Mouse (Mus musculus) heart, embryonic 16.5 days (tissue): ENCODE data around the gene Ufc1. TPM values are rescaled to one million over a fixed set of nuclear protein-coding genes. Genes with fewer than 3 reads are reported as not detected.
"Not testable (repeated sequence)": the region's sequence is repeated elsewhere in the genome, so short reads cannot be mapped to it uniquely, and the experiment has no call there.

ENCODE experiments used
- ATAC-seq: fragments of 200-750 bp; cut with Nextera tagmentation; replicated peaks from 2 replicates; pipeline ENCODE4 v1.8.0; 2017; ENCODE audit warnings: moderate number of reproducible peaks; ENCODE audit not compliant: insufficient read depth, low FRiP score; ENCODE audit errors: extremely low read depth
- H3K27ac ChIP-seq: fragments of 300-500 bp; sonication (generic); 2 replicates; pipeline ENCODE4 v1.5.1; 2014; ENCODE audit warnings: mild to moderate bottlenecking, low read length, control low read depth, moderate library complexity
- H3K27me3 ChIP-seq: fragments of 300-500 bp; sonication (generic); 2 replicates; pipeline ENCODE4 v1.6.1; 2014; ENCODE audit warnings: low read length, mixed read lengths; ENCODE audit not compliant: control insufficient read depth, insufficient read depth
- H3K36me3 ChIP-seq: fragments of 300-500 bp; sonication (generic); 2 replicates; pipeline ENCODE4 v1.6.1; 2014; ENCODE audit not compliant: control insufficient read depth, insufficient read depth
- H3K4me1 ChIP-seq: fragments of 300-500 bp; sonication (generic); 2 replicates; pipeline ENCODE4 v1.6.1; 2014; ENCODE audit warnings: low read length, mixed read lengths; ENCODE audit not compliant: control insufficient read depth, insufficient read depth
- H3K4me2 ChIP-seq: fragments of 300-500 bp; sonication (generic); 2 replicates; pipeline ENCODE4 v1.6.1; 2014; ENCODE audit warnings: low read depth, mild to moderate bottlenecking, control low read depth, low read length
- H3K4me3 ChIP-seq: fragments of 300-500 bp; sonication (generic); 2 replicates; pipeline ENCODE4 v1.5.1; 2014; ENCODE audit warnings: mild to moderate bottlenecking, control low read depth, low read length
- H3K9ac ChIP-seq: fragments of 300-500 bp; sonication (generic); 2 replicates; pipeline ENCODE4 v1.6.1; 2014; ENCODE audit warnings: low read length, control low read depth
- H3K9me3 ChIP-seq: fragments of 300-500 bp; sonication (generic); replicated peaks from 2 replicates; pipeline ENCODE4 v1.6.1; 2016; ENCODE audit warnings: low read length; ENCODE audit not compliant: control insufficient read depth
- WGBS: fragments of 180-500 bp; shearing (Covaris S2); extraction: QIAGEN DNeasy Blood & Tissue Kit; methylation state at CpG from one replicate; pipeline ENCODE4 v1.1.7; 2014; 5-methylcytosine and 5-hydroxymethylcytosine counted together
- polyA plus RNA-seq: library from polyadenylated mRNA; unstranded; fragments of >200 nt; fragmentation: Nextera tagmentation; extraction: Ambion mirVana; gene quantifications from 2 replicates; pipeline ENCODE4 v1.2.1, GENCODE M21; 2015

The Ufc1 gene
- polyA plus RNA-seq, 1 experiment from 2014 or later, result 82.1 TPM

DNA sequence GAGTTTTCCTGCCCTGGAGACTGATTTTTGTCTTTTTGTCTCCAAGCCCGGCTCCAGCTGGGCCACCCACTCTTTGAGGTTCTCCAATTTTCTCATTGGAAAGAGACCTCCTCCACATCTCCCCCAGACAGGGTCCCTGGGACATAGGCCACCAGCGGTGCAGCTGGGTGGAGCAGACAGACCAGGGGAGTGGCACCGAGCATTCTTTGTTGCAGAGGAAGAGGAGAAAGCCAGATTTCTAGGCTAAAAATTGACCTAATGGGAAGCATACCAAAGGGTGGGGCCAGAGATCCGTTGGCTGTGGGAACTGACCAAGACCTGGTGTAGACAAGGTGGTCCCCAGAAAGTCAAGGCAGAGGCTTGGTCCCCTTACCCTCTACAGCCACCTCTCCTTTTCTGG is 46.9 kb downstream of the Ufc1 start:
- Histone ChIP-seq H3K4me1 (peaks cover 42% of the 10 kb centered on the region), H3K9ac (peak overlapping the region; percentile 70; the same call in 1 of the 2 replicates), H3K27ac (peak overlapping the region; percentile 91), H3K36me3 (peaks cover 15% of the 10 kb centered on the region), H3K4me2 (peak overlapping the region; percentile 76), H3K27me3 (no peaks in the 10 kb centered on the region), H3K9me3 (no peaks in the 10 kb centered on the region), H3K4me3 (no peak overlapping the region)
- ATAC-seq, result no peak
- 28% methylated on average over 4 of the region's 4 CpGs for WGBS

DNA sequence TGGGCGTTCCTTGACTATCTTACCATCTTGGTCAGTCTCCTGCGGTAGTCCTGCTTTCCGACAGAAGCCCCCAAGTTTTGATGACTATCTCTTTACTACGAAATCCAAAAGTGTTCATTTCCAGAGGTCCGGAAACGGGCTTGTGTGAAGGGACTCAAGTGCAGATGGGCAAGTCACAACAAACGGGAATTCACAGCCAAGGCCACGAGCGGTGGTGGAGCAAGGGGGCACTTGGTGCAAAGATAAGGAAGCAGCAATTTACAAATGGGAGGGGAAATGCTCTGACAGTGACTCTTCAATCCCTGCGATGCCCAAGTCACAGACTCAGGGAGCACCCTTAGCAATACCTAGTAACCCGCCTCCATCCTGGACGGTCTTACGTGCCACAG is 47.4 kb downstream of the Ufc1 start:
- peaks cover 20% of the 10 kb centered on the region for H3K36me3 ChIP-seq
- H3K4me1 ChIP-seq, result peaks cover 40% of the 10 kb centered on the region
- peak overlapping the region; percentile 91 for H3K27ac ChIP-seq
- peak overlapping the region; percentile 87 for H3K4me3 ChIP-seq
- H3K9ac ChIP-seq, result peak overlapping the region; percentile 70
- 8% methylated on average over 13 of the region's 13 CpGs for WGBS
- no peaks in the 10 kb centered on the region for H3K27me3 ChIP-seq
- ATAC-seq, result no peak
- H3K4me2 ChIP-seq, result peak overlapping the region; percentile 76
- no peaks in the 10 kb centered on the region for H3K9me3 ChIP-seq

DNA sequence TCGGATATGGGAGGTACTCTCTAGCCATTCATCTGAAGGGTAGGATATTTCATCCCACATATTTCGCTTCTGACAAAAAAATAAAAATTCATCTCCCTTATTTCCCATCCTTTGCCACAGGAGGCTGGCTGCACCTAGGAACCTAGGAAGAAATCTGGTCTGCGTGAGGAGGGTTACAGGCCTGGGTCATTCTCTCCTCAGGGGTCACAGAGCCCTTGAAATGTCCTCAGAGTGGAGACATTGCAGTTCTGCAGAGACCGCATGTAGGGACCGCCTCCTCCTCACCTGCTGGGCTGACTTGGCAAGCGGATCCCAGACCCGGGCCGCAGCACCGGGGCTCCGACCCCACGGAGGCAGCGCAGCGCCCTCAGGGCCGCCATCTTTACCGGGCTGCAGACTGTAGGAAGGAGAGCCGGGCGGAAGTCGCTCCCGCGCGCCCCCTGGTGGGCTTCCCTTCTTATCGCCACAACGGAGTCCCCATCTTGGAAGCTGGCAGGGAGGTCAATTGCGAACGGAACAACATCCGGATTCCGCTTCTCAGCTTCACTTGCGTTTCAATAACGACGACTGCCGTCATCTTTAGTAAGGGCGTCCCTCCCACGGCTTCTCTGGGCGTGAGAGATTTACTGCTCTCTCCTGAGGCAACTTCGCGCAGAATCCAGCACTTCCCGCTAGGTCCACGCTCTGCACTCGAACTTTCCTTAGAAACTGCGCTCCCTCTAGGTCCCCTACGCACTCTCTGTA is 47.9 kb downstream of the Ufc1 start:
- Histone ChIP-seq H3K4me2 (peak overlapping the region; percentile 78), H3K27ac (peak overlapping the region; percentile 91), H3K9me3 (no peaks in the 10 kb centered on the region), H3K36me3 (peaks cover 23% of the 10 kb centered on the region), H3K4me1 (peaks cover 34% of the 10 kb centered on the region), H3K27me3 (no peaks in the 10 kb centered on the region), H3K4me3 (peak overlapping the region; percentile 87), H3K9ac (peak overlapping the region; percentile 95)
- peak; percentile 90 for ATAC-seq
- under 1% methylated on average over 41 of the region's 41 CpGs for WGBS

DNA sequence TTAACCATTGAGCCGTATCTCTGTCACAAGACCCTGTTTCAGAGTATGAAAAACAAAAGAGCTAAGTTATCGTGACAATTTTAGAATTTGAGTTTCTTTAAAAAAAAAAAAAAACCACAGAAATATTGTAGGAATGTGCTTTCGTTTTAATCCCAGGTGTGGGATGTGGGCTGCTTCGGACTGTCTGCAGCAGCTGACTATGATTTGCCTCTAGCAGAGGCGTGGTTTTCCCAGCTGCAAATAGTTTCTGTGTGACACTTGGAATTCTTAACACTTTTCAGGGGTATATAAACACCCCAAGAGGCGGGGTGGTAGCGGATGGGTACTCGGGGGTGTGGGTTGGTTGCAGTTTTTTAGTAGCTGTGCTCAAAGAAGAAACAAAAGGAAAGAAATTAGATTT is 49.5 kb downstream of the Ufc1 start:
- WGBS, result 81% methylated on average over 8 of the region's 8 CpGs
- no peak overlapping the region for H3K4me3 ChIP-seq

DNA sequence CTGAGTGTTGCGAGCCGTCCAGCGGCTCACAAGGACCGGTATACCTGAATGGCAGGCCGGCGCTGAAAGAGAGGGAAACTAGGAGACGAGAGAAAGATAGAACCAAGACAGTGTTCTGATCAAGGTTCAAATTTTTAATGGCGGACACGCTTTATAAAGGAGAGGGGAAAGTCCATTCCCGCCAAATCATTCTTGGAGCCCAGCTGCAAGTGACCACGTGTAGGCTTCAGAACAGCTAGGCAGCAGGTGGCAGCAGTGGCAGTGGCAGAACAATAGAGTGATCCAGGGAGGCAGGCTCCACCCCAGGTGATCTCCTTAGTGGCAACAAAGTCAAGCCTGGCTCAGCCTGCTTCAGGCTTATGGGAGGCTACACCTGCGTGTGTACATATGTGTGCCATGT is 52.9 kb downstream of the Ufc1 start:
- H3K4me2 ChIP-seq, H3K4me3 ChIP-seq, H3K4me1 ChIP-seq, H3K27me3 ChIP-seq, H3K9ac ChIP-seq, ATAC-seq, H3K27ac ChIP-seq, H3K9me3 ChIP-seq: not testable (repeated sequence)
- 88% methylated on average over 12 of the region's 12 CpGs for WGBS
- peaks cover 52% of the 10 kb centered on the region for H3K36me3 ChIP-seq

More for the DNA sequence above, 49.5 kb downstream of the Ufc1 start:
- ATAC-seq, result no peak
- no peak overlapping the region; the same call in 1 of the 2 replicates for H3K9ac ChIP-seq
- no peaks in the 10 kb centered on the region for H3K9me3 ChIP-seq
- peaks cover 21% of the 10 kb centered on the region for H3K4me1 ChIP-seq
- no peaks in the 10 kb centered on the region for H3K27me3 ChIP-seq
- peaks cover 26% of the 10 kb centered on the region for H3K36me3 ChIP-seq
- H3K4me2 ChIP-seq, result no peak overlapping the region; the same call in 1 of the 2 replicates
- H3K27ac ChIP-seq, result no peak overlapping the region

DNA sequence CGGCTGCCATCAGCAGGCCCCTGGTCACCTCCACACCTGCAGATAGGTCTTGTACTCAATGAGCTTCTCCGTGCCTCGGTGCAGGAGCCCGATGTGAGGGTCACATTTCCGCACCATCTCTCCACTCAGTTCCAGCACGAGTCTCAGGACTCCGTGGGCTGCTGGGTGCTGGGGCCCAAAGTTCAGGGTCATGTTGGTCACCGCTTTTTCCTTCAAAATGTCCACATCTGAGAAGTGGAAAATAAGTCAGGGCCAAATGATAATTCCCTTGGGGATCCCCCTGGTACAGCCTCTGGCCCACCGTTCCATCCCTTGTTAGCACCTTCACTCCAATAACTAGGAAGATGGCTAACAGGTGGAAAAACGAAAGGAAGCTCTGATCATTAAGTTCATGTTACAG is 53.9 kb downstream of the Ufc1 start:
- Histone ChIP-seq H3K4me1 (peaks cover 6% of the 10 kb centered on the region), H3K27me3 (no peaks in the 10 kb centered on the region), H3K36me3 (peaks cover 62% of the 10 kb centered on the region), H3K4me2 (no peak overlapping the region), H3K4me3 (no peak overlapping the region), H3K27ac (no peak overlapping the region), H3K9ac (no peak overlapping the region), H3K9me3 (no peaks in the 10 kb centered on the region)
- no peak for ATAC-seq
- 88% methylated on average over 10 of the region's 10 CpGs for WGBS

DNA sequence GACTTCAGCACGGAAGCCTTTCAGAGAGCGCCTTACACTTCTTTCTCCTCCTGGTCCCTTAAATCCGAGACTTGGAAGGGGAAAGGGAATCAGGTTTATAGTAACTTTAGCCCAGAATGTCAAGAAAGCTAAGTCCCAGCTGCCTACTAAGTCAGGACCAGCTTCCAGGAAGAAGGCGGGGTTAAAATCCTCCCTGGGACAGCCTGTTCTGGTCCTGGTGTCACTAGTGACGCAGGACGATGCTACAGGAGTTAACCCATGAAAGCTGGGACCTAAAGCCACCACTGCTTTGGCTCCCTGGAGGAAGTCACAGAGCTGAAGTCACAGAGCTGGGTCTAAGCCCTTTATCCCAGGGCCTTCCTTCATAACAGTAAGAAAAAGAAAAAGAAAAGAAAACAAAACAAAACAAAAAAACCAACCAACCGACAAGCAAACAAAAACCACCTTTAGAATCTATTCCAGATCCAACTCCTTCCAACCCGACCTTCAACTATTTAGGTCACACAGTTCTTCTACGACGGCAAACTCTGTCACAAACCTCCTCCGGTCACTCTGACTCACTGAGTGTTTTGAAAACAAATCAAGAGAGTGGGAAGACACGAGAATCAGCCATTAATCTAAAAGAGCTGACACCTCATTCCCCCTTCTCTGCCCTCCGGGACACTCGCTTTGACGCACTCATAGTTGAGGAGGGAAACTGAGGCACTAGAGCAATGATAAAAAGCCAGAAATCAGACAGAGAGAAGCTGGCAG is 54.7 kb downstream of the Ufc1 start:
- no peak for ATAC-seq
- no peak overlapping the region for H3K9ac ChIP-seq
- WGBS, result 72% methylated on average over 15 of the region's 15 CpGs
- H3K27me3 ChIP-seq, result no peaks in the 10 kb centered on the region
- no peaks in the 10 kb centered on the region for H3K9me3 ChIP-seq
- H3K4me2 ChIP-seq, result no peak overlapping the region
- H3K36me3 ChIP-seq, result peaks cover 67% of the 10 kb centered on the region
- no peak overlapping the region for H3K27ac ChIP-seq
- H3K4me3 ChIP-seq, result no peak overlapping the region
- peaks cover 8% of the 10 kb centered on the region for H3K4me1 ChIP-seq
